Mouse (Mus musculus) small intestine, adult 10 weeks (tissue): ENCODE measurements around the gene Gm13101. TPM values are rescaled to one million over a fixed set of nuclear protein-coding genes. Genes with fewer than 3 reads are reported as not detected.

ENCODE experiments used
- polyA plus RNA-seq: library from polyadenylated mRNA; stranded (reverse); fragments of 350-450 nt; fragmentation: Illumina TruSeq; extraction: RNeasy Lipid Tissue Mini Kit (QIAGEN cat#74804); gene quantifications from one replicate; pipeline ENCODE4 v1.2.3, GENCODE M21; 2014; ENCODE audit warnings: low replicate concordance

Gm13101 gene
- polyA plus RNA-seq = not detected

DNA sequence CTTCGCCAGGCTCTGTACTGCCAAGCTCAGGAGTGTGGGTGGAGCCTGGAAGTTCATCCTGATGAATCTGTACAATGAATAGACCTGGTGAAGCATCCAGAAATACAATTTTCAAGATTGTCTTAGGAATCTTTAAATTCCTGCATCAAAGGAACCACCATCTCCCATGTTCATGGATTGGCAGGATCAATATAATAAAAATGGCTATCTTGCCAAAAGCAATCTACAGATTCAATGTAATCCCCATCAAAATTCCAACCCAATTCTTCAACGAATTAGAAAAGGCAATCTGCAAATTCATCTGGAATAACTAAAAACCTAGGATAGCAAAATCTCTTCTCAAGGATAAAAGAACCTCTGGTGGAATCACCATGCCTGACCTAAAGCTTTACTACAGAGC is at the start of gene Gm13101:
Gene Gm13101 (minus strand): TSS at position 101 of the 400 bp plus-strand sequence.

DNA sequence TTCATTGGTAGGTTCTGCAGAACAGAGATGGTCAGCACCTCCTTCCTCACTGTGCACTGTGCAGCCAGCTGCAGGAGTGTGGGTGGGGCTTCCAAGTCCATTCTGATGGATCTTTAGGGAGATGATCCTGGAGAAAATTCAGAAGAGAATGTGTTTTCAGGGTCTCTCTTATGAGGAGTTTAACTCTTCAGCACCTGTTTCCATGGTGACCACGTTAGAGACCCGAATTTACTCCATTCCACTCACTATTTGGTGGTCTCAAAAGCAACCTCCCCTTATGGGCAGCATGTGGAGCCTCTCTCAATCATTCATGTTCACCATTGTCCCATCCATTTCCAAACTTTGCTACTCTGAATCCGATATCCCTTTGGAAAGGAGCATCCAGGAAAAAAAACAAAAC is 27.5 kb upstream of the Gm13101 start, which contains the start of gene Pramef17:
Gene Pramef17 (minus strand): TSS at position 101 of the 400 bp plus-strand sequence.

DNA sequence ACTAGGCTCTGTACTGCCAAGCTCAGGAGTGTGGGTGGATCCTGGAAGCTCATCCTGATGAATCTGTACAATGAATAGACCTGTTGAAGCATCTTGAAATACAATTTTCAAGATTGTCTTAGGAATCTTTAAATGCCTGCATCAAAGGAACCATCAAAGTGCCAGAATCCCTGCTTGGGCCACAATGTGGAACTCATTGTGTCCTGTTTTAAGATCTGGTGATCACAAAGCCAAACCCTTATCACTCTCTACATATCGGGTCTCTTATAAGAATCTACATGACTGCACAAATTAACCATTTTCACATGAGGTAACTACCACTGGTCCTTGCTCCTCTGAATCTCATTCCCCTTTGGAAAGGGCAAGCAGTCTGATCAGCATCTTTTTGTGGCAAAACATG is 15.8 kb downstream of the Gm13101 start, which contains the start of gene Pramef25:
Gene Pramef25 (minus strand): TSS at position 101 of the 400 bp plus-strand sequence.

Other genes starting within 250 kb of the Gm13101 start
- not detected for gene Gm13078, start 247.5 kb downstream of the Gm13101 start, polyA plus RNA-seq
- gene Gm13023, start 177.6 kb downstream of the Gm13101 start, polyA plus RNA-seq = not detected
- not detected for gene Gm13084, start 150.9 kb downstream of the Gm13101 start, polyA plus RNA-seq
- not detected for gene Gm13103, start 120.5 kb downstream of the Gm13101 start, polyA plus RNA-seq
- not detected for gene Pramef6, start 66.6 kb downstream of the Gm13101 start, polyA plus RNA-seq
- gene Pramef25, start 15.9 kb downstream of the Gm13101 start, polyA plus RNA-seq = not detected
- gene Pramef17, start 27.4 kb upstream of the Gm13101 start, polyA plus RNA-seq = not detected
- not detected for gene Pramel4, start 92.2 kb upstream of the Gm13101 start, polyA plus RNA-seq
- gene Gm13102, start 139.5 kb upstream of the Gm13101 start, polyA plus RNA-seq = not detected
- not detected for gene Oog3, start 195.7 kb upstream of the Gm13101 start, polyA plus RNA-seq
- gene Oog2, start 223.8 kb upstream of the Gm13101 start, polyA plus RNA-seq = not detected
- gene C87977, start 246.4 kb upstream of the Gm13101 start, polyA plus RNA-seq = 2.3 TPM